Mouse (Mus musculus): ENCODE data around the gene Psmb9. TPM values are rescaled to one million over a fixed set of nuclear protein-coding genes. Genes with fewer than 3 reads are reported as not detected.

Gene Psmb9
- polyA plus RNA-seq, 1 experiment from 2014 or later: 4.4 TPM

GRCm38 (mm10) chr17:34198521-34198912 lies 11.0 kb upstream of the Psmb9 start:
- Histone ChIP-seq H3K9me3 (ENCODE audit: control insufficient read depth, low read depth, low read length) (no peaks in the 10 kb centered on the region), H3K4me1 (ENCODE audit: control insufficient read depth, insufficient read depth, low read length) (0 out of 2 replicates have a peak, but pooled peaks cover 5% of the 10 kb centered on the region), H3K9ac (replicated peaks; ENCODE audit: low read depth, low read length) (0 out of 2 replicates have a peak overlapping the region, but pooled peaks have one; percentile 21), H3K4me3 (ENCODE audit: low read depth, low read length) (peak overlapping the region; percentile 40), H3K27ac (ENCODE audit: low read length) (no peak overlapping the region), H3K36me3 (ENCODE audit: control insufficient read depth, insufficient read depth, low read length) (no peaks in the 10 kb centered on the region), H3K27me3 (ENCODE audit: control insufficient read depth, insufficient read depth, low read length) (peaks cover 35% of the 10 kb centered on the region), H3K4me2 (replicated peaks; ENCODE audit: low read depth, low read length) (peak overlapping the region; percentile 62)
- WGBS: 9% methylated on average over 11 of the region's 11 CpGs
- ATAC-seq (ENCODE audit: insufficient number of reproducible peaks, insufficient read depth, low FRiP score, low read depth): no peak

- no peaks in the 10 kb centered on the region for H3K36me3 ChIP-seq (ENCODE audit: control insufficient read depth, insufficient read depth, low read length)
- WGBS: 3% methylated on average over 32 of the region's 32 CpGs
- 0 out of 2 replicates have a peak, but pooled peaks cover 5% of the 10 kb centered on the region for H3K4me1 ChIP-seq (ENCODE audit: control insufficient read depth, insufficient read depth, low read length)
- peaks cover 35% of the 10 kb centered on the region for H3K27me3 ChIP-seq (ENCODE audit: control insufficient read depth, insufficient read depth, low read length)
- H3K4me2 ChIP-seq (replicated peaks; ENCODE audit: low read depth, low read length): peak overlapping the region; percentile 62
- no peaks in the 10 kb centered on the region for H3K9me3 ChIP-seq (ENCODE audit: control insufficient read depth, low read depth, low read length)
- 0 out of 2 replicates have a peak overlapping the region, but pooled peaks have one; percentile 21 for H3K9ac ChIP-seq (replicated peaks; ENCODE audit: low read depth, low read length)
- H3K4me3 ChIP-seq (ENCODE audit: low read depth, low read length): peak overlapping the region; percentile 40
- H3K27ac ChIP-seq (ENCODE audit: low read length): no peak overlapping the region
- ATAC-seq (ENCODE audit: insufficient number of reproducible peaks, insufficient read depth, low FRiP score, low read depth): no peak
Observed at GRCm38 (mm10) chr17:34197904-34198520, 10.4 kb upstream of the Psmb9 start.

- WGBS: 6% methylated on average over 41 of the region's 41 CpGs
- H3K4me1 ChIP-seq (ENCODE audit: control insufficient read depth, insufficient read depth, low read length): 0 out of 2 replicates have a peak, but pooled peaks cover 5% of the 10 kb centered on the region
- peak within 1 kb of the TSS; percentile 40 for H3K4me3 ChIP-seq (ENCODE audit: low read depth, low read length)
- no peaks in the 10 kb centered on the region for H3K36me3 ChIP-seq (ENCODE audit: control insufficient read depth, insufficient read depth, low read length)
- 0 out of 2 replicates have a peak within 1 kb of the TSS, but pooled peaks have one; percentile 21 for H3K9ac ChIP-seq (replicated peaks; ENCODE audit: low read depth, low read length)
- H3K27me3 ChIP-seq (ENCODE audit: control insufficient read depth, insufficient read depth, low read length): peaks cover 36% of the 10 kb centered on the region
- peak; percentile 79; the same call in 1 of the 2 replicates for ATAC-seq (ENCODE audit: insufficient number of reproducible peaks, insufficient read depth, low FRiP score, low read depth)
- H3K27ac ChIP-seq (ENCODE audit: low read length): no peak within 1 kb of the TSS
- no peaks in the 10 kb centered on the region for H3K9me3 ChIP-seq (ENCODE audit: control insufficient read depth, low read depth, low read length)
- H3K4me2 ChIP-seq (replicated peaks; ENCODE audit: low read depth, low read length): peak within 1 kb of the TSS; percentile 62
Observed at GRCm38 (mm10) chr17:34196941-34197894, 9.7 kb upstream of the Psmb9 start, which contains the start of gene Psmb8. Psmb8 (plus strand) TSS chr17:34197721.

- Histone ChIP-seq H3K9me3 (ENCODE audit: control insufficient read depth, low read depth, low read length) (no peaks in the 10 kb centered on the region), H3K27ac (ENCODE audit: low read length) (no peak overlapping the region), H3K4me2 (replicated peaks; ENCODE audit: low read depth, low read length) (no peak overlapping the region), H3K4me3 (ENCODE audit: low read depth, low read length) (no peak overlapping the region), H3K4me1 (ENCODE audit: control insufficient read depth, insufficient read depth, low read length) (0 out of 2 replicates have a peak, but pooled peaks cover 5% of the 10 kb centered on the region), H3K27me3 (ENCODE audit: control insufficient read depth, insufficient read depth, low read length) (peaks cover 42% of the 10 kb centered on the region), H3K36me3 (ENCODE audit: control insufficient read depth, insufficient read depth, low read length) (no peaks in the 10 kb centered on the region), H3K9ac (replicated peaks; ENCODE audit: low read depth, low read length) (no peak overlapping the region)
- no peak; the same call in 1 of the 2 replicates for ATAC-seq (ENCODE audit: insufficient number of reproducible peaks, insufficient read depth, low FRiP score, low read depth)
- 39% methylated on average over 12 of the region's 12 CpGs for WGBS
Observed at GRCm38 (mm10) chr17:34196491-34196890, 8.9 kb upstream of the Psmb9 start.

- 78% methylated on average over 4 of the region's 4 CpGs for WGBS
- H3K9ac ChIP-seq (replicated peaks; ENCODE audit: low read depth, low read length): no peak overlapping the region
- H3K36me3 ChIP-seq (ENCODE audit: control insufficient read depth, insufficient read depth, low read length): no peaks in the 10 kb centered on the region
- no peak overlapping the region for H3K27ac ChIP-seq (ENCODE audit: low read length)
- H3K4me3 ChIP-seq (ENCODE audit: low read depth, low read length): no peak overlapping the region
- peaks cover 42% of the 10 kb centered on the region for H3K27me3 ChIP-seq (ENCODE audit: control insufficient read depth, insufficient read depth, low read length)
- 0 out of 2 replicates have a peak, but pooled peaks cover 5% of the 10 kb centered on the region for H3K4me1 ChIP-seq (ENCODE audit: control insufficient read depth, insufficient read depth, low read length)
- ATAC-seq (ENCODE audit: insufficient number of reproducible peaks, insufficient read depth, low FRiP score, low read depth): no peak
- no peaks in the 10 kb centered on the region for H3K9me3 ChIP-seq (ENCODE audit: control insufficient read depth, low read depth, low read length)
- no peak overlapping the region for H3K4me2 ChIP-seq (replicated peaks; ENCODE audit: low read depth, low read length)
Observed at GRCm38 (mm10) chr17:34194723-34195122, 7.2 kb upstream of the Psmb9 start.

- Histone ChIP-seq H3K9ac (replicated peaks; ENCODE audit: low read depth, low read length) (no peak overlapping the region), H3K4me1 (ENCODE audit: control insufficient read depth, insufficient read depth, low read length) (0 out of 2 replicates have a peak, but pooled peaks cover 5% of the 10 kb centered on the region), H3K9me3 (ENCODE audit: control insufficient read depth, low read depth, low read length) (no peaks in the 10 kb centered on the region), H3K4me2 (replicated peaks; ENCODE audit: low read depth, low read length) (no peak overlapping the region), H3K27me3 (ENCODE audit: control insufficient read depth, insufficient read depth, low read length) (peaks cover 39% of the 10 kb centered on the region), H3K27ac (ENCODE audit: low read length) (no peak overlapping the region), H3K36me3 (ENCODE audit: control insufficient read depth, insufficient read depth, low read length) (no peaks in the 10 kb centered on the region), H3K4me3 (ENCODE audit: low read depth, low read length) (no peak overlapping the region)
- WGBS: 53% methylated on average over 8 of the region's 8 CpGs
- ATAC-seq (ENCODE audit: insufficient number of reproducible peaks, insufficient read depth, low FRiP score, low read depth): no peak
Observed at GRCm38 (mm10) chr17:34193468-34193867, 5.9 kb upstream of the Psmb9 start.

GRCm38 (mm10) chr17:34192852-34193251 lies 5.3 kb upstream of the Psmb9 start:
- no peak overlapping the region for H3K4me3 ChIP-seq (ENCODE audit: low read depth, low read length)
- peaks cover 33% of the 10 kb centered on the region for H3K27me3 ChIP-seq (ENCODE audit: control insufficient read depth, insufficient read depth, low read length)
- WGBS: 21% methylated on average over 16 of the region's 16 CpGs
- no peaks in the 10 kb centered on the region for H3K9me3 ChIP-seq (ENCODE audit: control insufficient read depth, low read depth, low read length)
- H3K27ac ChIP-seq (ENCODE audit: low read length): no peak overlapping the region
- ATAC-seq (ENCODE audit: insufficient number of reproducible peaks, insufficient read depth, low FRiP score, low read depth): no peak
- no peaks in the 10 kb centered on the region for H3K36me3 ChIP-seq (ENCODE audit: control insufficient read depth, insufficient read depth, low read length)
- no peak overlapping the region for H3K4me2 ChIP-seq (replicated peaks; ENCODE audit: low read depth, low read length)
- peaks cover 3% of the 10 kb centered on the region; the same call in 1 of the 2 replicates for H3K4me1 ChIP-seq (ENCODE audit: control insufficient read depth, insufficient read depth, low read length)
- no peak overlapping the region for H3K9ac ChIP-seq (replicated peaks; ENCODE audit: low read depth, low read length)

- Histone ChIP-seq H3K27me3 (ENCODE audit: control insufficient read depth, insufficient read depth, low read length) (0 out of 2 replicates have a peak, but pooled peaks cover 10% of the 10 kb centered on the region), H3K4me3 (ENCODE audit: low read depth, low read length) (no peak overlapping the region), H3K36me3 (ENCODE audit: control insufficient read depth, insufficient read depth, low read length) (no peaks in the 10 kb centered on the region), H3K4me2 (replicated peaks; ENCODE audit: low read depth, low read length) (no peak overlapping the region), H3K27ac (ENCODE audit: low read length) (no peak overlapping the region), H3K9ac (replicated peaks; ENCODE audit: low read depth, low read length) (no peak overlapping the region), H3K4me1 (ENCODE audit: control insufficient read depth, insufficient read depth, low read length) (peaks cover 4% of the 10 kb centered on the region; the same call in 1 of the 2 replicates), H3K9me3 (ENCODE audit: control insufficient read depth, low read depth, low read length) (no peaks in the 10 kb centered on the region)
- no peak for ATAC-seq (ENCODE audit: insufficient number of reproducible peaks, insufficient read depth, low FRiP score, low read depth)
- WGBS: 76% methylated on average over 6 of the region's 6 CpGs
Observed at GRCm38 (mm10) chr17:34188986-34189385, 1.4 kb upstream of the Psmb9 start.

Measured in stomach, embryonic 14.5 days (tissue).